Mouse (Mus musculus) monocyte, adult 2 months (primary cell): ENCODE measurements around the gene Ccnq.
"Not testable (repeated sequence)": the region's sequence is repeated elsewhere in the genome, so short reads cannot be mapped to it uniquely, and the experiment has no call there.

Experiments
- DNase-seq, 2 experiments: peaks; one replicate each; pipeline ENCODE4 v3.0.0; 2022; ENCODE audit warnings: low spot score in 2 of 2, low read depth in 1 of 2

Ccnq gene

GRCm38 (mm10) chr11:78764304-78764703 is 12.8 kb upstream of the Ccnq start:
- no peak for DNase-seq

DNA sequence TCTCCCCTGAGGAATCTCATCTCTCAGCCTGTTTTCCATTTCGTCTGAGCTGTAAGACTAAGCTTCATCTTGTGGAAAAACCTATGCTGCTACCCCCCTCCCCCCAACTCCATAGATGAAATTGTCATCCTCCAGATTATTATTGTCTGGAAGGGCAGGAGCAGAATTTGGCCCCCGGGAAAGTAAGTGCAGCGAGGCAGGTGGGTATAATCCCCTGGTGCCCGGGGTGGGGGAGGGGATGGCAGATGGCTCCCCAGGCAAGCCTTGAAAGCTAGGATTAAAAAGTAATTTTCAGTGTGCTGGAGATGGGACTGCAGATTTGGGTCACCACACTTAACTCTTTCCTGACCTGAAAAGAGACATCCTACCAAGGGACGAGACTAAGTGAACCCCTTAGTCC is 10.7 kb upstream of the Ccnq start:
- no peak for DNase-seq

DNA sequence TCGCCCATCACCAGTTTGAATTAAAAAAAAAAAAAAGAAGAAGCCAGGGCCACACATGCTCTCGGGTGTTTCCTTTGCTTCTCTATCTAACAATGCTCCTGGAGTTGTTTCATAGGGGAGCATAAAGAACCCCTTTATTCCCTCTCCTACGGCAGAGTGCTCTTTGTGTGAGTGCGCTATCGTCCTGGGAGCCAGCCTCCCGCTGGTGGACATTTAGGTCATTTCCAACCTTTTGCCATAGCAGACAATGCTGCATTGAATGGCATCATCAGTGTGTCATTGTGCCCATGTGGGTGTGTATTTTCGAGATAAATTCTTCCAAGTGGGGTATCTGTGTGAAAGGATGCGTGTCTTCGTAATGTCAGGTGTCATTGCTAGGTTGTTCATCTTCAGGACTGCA is 9.6 kb upstream of the Ccnq start:
- DNase-seq: no peak

DNA sequence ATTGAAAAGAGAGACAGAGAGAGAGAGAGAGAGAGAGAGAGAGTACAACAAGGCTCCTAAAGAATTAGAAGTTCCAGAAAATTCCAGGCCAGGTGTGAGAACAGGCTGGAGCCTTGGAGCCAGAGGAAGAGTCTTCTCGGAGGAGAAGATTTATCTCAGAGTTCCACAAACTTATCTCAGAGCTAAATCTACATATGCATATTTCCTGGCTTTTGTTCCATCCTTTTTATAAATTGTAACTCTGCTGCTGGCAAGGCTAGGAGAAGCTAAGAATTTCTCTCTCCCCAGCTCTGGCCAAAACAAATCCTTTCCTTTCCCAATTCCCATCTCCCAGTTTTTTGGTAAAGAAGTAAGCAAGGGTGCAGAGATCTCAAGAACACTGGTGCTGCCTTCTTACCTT is 3.8 kb upstream of the Ccnq start:
- no peak for DNase-seq

DNA sequence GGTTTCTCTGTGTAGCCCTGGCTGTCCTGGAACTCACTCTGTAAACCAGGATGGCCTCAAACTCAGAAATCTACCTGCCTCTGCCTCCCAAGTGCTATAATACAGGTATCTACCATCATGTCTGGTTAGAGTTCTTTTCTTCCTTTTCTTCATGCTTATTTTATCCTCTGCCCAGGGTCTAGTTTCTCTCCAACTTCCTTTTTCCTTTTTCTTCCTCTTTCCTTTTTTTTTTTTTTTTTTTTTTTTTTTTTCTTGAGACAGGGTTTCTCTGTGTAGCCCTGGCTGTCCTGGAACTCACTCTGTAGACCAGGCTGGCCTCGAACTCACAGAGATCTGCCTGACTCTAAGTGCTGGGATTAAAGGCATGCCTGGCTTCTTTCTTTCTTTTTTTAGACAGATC is 2.6 kb upstream of the Ccnq start:
- DNase-seq: not testable (repeated sequence)

GRCm38 (mm10) chr11:78753183-78753582 is 1.7 kb upstream of the Ccnq start:
- no peak for DNase-seq

DNA sequence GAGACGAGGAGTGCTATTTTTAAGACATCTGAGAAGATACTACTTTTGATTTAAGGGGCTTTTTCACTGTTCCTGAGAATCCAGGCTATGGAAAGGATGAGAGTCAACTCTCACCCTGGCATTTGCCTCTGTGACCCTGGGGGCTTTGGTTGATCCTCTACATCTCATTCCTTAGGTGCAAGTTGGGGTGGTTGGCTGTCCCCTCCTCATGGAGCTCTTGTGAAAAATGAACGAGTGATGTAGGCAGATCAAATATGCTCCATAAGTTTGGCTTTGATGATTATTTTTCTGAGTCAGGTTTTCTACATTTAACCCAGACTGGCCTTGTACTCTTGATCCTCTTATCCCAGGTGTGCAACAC is 294 bp upstream of the Ccnq start:
- DNase-seq: no peak

GRCm38 (mm10) chr11:78746264-78746663 is 5.3 kb downstream of the Ccnq start:
- DNase-seq: no peak

DNA sequence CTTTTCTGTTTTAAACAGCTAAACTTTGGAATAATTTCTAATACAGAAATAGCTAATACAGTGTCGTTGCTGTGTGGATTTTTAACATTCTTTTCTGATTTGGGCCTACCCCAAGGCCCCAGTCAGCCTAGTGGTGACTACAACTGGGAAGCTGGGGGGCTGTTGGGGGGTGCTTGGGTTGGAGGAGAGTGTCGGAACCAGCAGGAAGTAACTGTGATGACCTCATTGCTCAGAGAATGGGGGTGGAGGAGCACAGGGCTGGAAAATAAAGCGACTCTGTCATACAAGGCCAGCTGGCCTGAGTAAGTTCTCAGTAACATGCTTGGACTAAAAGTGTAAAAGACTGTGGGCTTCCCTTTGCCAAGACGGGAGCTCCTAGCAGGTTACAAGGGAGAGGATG is 6.1 kb downstream of the Ccnq start:
- no peak for DNase-seq

GRCm38 (mm10) chr11:78742461-78742860 is 9.1 kb downstream of the Ccnq start:
- DNase-seq: no peak

DNA sequence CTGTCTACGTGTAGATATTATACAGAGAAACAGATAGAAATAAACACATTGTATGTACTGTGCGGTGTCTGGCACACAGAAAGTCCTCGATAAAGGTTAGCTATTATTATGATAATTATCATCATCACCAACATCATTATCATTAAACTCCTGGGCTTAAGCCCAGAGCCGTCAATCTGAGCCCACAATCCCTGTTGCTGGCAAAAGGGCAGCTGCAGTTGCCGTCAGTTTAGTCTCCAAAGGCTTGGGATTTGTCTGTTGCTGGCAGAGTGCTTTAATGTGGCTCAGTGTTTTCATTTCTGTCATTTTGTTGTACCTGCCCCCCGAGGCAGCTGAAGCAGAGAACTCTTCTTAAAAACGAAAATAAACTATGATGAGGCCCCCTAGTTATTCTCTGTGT is 9.6 kb downstream of the Ccnq start:
- DNase-seq: no peak

GRCm38 (mm10) chr11:78739361-78739760 is 12.2 kb downstream of the Ccnq start:
- DNase-seq: no peak

DNA sequence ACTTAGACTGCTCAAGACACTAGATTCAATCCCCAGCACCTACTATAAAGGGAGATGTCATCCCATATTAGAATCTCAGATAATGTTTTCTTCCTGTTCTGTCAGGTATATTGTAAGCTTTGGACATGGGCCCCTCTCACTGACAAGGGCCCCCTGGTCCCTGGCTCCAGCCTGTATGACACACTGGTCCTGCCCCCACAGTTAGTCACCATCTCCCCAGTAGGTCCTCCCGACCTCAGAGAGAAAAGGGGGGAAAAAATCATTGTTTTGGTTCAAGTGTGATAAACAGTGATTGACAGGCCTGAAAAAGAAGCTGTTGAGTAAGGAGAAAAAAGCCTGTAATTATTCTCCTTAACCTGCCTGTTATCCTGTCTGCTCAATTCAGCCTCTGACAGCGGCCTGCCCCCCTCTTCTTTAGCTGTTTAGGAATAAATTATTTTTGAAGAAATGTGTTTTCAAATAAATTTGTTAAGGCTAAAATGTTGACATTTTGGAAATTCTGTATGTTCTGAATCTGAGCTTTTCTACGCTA is 14.6 kb downstream of the Ccnq start:
- no peak for DNase-seq

GRCm38 (mm10) chr11:78735168-78735567 is 16.4 kb downstream of the Ccnq start:
- no peak for DNase-seq

DNA sequence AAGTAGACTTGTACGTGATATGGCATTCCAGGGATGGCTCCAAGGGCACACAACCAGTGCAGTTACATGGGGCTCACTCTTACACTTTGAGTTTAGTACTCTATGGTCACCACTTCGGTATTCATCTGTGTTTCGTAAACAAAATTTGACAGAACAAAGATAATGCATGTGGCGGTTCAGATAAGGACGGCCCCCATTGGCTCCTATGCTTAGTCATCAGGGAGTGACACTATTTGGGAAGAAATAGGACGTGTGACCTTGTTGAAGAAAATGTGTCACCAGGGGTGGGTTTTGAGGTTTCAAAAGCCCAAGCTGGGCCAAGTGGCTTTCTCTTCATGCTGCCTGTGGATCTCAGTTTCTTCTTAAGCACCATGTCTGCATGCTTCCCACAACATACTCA is 18.9 kb downstream of the Ccnq start:
- no peak for DNase-seq

GRCm38 (mm10) chr11:78730902-78731301 is 20.6 kb downstream of the Ccnq start:
- DNase-seq: no peak

- DNase-seq: no peak
Measured at GRCm38 (mm10) chr11:78728041-78728440, 23.5 kb downstream of the Ccnq start.

- no peak for DNase-seq
Measured at GRCm38 (mm10) chr11:78726366-78726765, 25.2 kb downstream of the Ccnq start.

DNA sequence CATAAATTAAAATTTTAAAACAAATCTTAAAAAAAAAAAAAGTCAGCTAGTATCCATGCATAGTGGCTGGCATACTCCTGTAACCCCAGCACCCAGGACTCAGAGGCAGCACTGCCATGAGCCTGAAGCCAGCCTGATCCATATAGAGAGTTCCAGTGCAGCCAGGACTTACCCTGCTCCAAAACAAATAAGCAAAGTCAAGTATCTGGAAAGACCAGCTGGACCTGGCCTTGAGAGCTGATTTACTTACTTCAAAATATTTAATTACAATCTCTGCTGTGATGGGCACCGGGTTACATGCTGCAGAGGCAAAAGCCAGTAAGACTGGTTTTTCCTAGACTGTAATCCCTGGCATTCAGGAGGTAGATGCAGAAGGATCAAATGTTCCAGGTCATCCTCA is 26.7 kb downstream of the Ccnq start:
- DNase-seq: no peak

DNA sequence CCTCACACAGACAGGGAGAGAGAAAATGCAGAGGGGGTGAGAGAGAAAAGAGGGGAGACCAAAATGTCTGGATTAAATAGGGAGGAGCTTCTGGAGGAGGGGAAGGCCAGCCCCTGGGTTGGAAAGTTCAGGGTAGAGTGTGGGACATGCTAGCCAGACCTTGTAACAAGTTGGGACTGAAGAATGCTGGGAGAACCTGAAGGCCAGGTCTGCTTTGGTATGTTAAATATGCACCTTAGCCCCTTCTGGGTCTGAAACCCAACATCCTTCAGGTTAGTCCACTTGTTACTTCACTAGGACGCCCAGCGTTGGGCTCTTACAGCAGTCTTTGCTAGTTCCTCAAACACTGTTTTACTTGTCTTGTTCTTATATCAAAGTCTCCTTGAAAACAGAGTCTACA is 30.1 kb downstream of the Ccnq start:
- no peak for DNase-seq

GRCm38 (mm10) chr11:78717655-78718054 is 33.9 kb downstream of the Ccnq start:
- DNase-seq: no peak

DNA sequence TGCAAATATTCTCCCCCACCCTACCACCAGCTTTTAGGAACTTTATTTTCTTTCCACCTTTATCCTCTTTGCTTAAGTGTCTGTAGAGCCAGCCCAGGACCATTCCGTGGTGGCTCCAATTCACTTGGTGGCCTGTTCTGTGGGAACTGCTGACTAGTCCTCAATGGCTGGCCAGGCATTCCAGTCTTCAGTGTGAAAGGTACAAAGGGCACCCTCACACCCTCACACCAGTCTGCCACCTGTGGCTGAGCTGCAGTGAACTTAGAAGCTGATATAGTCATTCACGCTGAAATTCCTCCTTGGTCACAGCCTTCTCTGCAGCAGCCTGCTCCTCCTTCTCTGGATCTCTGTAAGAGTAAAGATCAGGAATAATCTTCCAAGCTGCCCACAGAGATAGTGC is 42.9 kb downstream of the Ccnq start:
- DNase-seq: no peak

- DNase-seq: no peak
Measured at GRCm38 (mm10) chr11:78706026-78706425, 45.5 kb downstream of the Ccnq start.

DNA sequence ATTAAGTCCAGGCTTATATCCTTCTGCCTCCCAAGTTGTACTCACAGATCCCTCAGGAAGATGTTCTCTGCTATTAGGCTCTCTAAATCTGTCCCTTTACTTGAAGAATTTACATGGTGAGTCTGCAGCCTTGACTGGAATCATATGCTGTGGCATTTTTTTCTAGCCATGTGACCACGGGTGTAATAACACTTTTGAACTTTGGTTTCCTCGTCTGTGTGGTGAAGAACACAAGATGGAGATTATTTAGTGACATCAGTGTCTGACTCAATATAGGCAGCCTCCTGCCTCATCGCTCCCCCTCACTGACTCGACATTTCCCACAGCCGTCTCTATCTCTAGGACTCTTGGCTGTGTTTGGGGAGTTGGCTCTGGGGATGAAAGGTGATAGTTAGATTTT is 48.4 kb downstream of the Ccnq start:
- no peak for DNase-seq
